Mouse (Mus musculus) gastrocnemius, postnatal 36 days (tissue): Measurements from ENCODE around the gene Tlx1. TPM values are rescaled to one million over a fixed set of nuclear protein-coding genes. Genes with fewer than 3 reads are reported as not detected.

Source experiments
- DNase-seq, 2 experiments: peaks; one replicate each; pipeline ENCODE4 v3.0.0; 2022
- intact Hi-C: fragments of 180-260 bp; cut with DNase I; formaldehyde crosslinking; loops from one replicate; pipeline ENCODE4 v1.15.1; 2025
- long read RNA-seq, 2 experiments: library from polyadenylated mRNA; stranded (forward); transcript quantifications; one replicate each; pipeline ENCODE4 v2.0.0; 2021
- total RNA-seq, 2 experiments: library from RNA; stranded (reverse); gene quantifications; 2 replicates each; pipeline ENCODE4 v1.2.3; 2021

Tlx1 gene
- not detected for total RNA-seq
- long read RNA-seq, experiment 1, result 0 reads
- long read RNA-seq, experiment 2, result 0 reads

DNA sequence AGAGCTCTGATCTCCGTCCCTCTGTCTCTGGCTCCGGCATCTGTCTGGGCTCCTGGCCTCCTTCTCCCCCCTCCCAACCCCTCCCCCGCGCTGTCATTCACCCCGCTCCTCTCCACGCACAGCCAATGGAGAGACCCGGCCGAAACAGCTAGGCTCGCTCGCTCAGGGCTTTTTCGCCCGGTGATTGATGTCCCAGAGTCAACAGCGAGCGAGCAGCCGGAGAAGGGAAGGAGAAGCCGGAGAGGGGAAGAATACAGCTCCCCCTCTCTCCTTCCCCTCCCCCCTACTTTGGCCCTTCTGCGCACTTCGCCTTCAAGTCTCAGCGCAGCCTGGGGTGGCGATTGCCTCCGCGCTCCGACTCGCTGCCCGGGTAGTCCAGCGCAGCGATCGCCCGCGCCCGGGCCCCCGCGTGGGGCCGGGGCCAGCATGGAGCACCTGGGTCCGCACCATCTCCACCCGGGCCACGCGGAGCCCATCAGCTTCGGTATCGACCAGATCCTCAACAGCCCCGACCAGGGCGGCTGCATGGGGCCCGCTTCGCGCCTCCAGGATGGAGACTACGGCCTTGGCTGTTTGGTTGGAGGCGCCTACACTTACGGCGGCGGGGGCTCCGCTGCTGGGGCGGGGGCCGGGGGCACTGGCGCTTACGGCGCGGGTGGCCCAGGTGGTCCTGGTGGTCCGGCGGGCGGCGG lies at the start of gene Tlx1:
Gene Tlx1, plus strand, starts transcription at position 191 of the 692 bp plus-strand sequence.
- intact Hi-C loops, result no loop called here
- DNase-seq, result no peak

GRCm38 (mm10) chr19:45105591-45105990 lies 44.9 kb upstream of the Tlx1 start:
- intact Hi-C loops, result no loop called here
- no peak for DNase-seq

DNA sequence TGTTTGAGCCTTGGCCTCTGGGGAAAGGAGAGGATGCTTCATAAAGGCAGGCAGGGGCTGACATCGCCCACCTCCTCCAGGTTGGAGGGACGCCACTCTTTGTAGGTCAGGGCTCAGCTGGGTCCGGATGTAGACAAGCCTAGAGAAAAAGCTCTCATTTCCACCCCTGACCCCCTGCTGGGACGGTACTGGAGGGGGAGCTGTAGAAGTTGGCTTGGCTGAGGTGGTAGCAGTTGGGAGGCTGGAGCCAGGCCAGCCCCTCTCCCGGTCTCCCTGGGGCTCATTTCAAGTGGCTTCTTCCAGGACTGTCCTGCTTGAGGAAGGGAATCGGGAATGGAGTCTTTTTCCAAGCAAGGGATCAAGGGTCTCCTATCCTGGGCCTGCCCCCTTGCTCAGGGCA lies 43.8 kb upstream of the Tlx1 start:
- no peak for DNase-seq
- intact Hi-C loops, result no loop called here

DNA sequence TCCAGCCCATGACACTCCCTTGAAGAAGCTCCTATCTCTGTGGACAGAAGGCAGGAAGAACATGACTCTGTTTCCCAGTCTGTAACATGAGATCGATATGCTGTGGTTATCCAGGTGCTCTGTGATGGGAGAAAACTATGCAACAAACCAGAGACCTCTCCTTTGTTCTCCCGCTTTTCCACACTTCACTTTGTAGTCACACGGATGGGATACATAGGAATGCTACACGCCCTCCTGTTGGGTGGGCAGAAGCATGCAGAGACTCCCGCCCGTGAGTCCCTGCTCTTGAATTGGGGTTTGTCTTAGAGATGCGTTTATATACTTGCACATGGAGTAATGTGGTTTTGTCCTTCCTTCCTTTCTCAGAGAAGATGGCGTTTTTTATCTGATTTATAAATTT lies 39.8 kb upstream of the Tlx1 start:
- DNase-seq, result no peak
- intact Hi-C loops, result no loop called here

DNA sequence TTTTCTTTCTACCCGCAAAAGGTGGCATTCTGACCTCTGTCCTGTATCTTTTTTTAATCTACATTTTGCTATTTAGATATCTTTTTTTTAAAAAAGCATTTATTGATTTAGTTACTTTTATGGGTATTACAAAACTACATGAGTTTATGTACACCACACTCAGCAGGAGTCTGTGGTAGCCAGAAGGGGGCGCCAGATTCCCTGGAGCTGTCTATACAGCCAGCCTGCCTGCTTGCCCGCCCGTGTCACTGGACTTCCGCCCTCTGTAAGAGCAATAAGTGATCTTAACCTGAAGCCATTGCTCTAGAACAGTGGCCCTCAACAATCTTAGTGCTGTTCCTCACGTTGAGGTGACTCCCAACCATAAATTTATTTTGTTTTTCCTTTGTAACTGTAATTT lies 38.0 kb upstream of the Tlx1 start:
- DNase-seq, result no peak
- intact Hi-C loops, result no loop called here

GRCm38 (mm10) chr19:45113791-45114460 lies 36.6 kb upstream of the Tlx1 start:
- no peak for DNase-seq
- intact Hi-C loops, result no loop called here

GRCm38 (mm10) chr19:45114772-45115171 lies 35.7 kb upstream of the Tlx1 start:
- no peak for DNase-seq
- intact Hi-C loops, result no loop called here

- intact Hi-C loops, result loop anchor here (2.0 kb wide), 1 partner anchor 44 kb away; no protein-coding TSS in a partner anchor
- no peak for DNase-seq
Measured at GRCm38 (mm10) chr19:45116798-45117197, 33.7 kb upstream of the Tlx1 start.

- no peak for DNase-seq
- intact Hi-C loops, result no loop called here
Measured at GRCm38 (mm10) chr19:45131966-45132628, 18.4 kb upstream of the Tlx1 start.

DNA sequence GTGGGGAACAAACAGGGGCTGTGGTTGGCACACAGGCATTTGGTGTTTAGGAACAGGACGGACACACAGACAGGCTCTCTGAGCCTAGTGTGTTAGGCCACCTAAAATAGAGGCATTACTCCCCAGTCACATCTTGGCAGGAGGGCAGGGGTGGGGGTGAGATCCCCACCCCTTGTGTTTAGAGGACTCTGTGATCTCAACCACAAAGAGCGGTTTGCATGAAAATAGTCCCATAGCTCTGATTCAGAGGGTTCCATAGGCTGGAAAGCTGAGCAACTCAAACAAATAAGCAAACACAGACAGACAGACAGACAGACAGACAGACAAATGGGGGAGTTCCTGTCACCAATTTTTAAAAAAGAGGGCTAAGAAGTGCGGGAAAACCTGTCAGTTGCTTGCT lies 7.9 kb upstream of the Tlx1 start:
- DNase-seq, result no peak
- intact Hi-C loops, result no loop called here

GRCm38 (mm10) chr19:45143214-45143895 lies 7.1 kb upstream of the Tlx1 start:
- intact Hi-C loops, result no loop called here

DNA sequence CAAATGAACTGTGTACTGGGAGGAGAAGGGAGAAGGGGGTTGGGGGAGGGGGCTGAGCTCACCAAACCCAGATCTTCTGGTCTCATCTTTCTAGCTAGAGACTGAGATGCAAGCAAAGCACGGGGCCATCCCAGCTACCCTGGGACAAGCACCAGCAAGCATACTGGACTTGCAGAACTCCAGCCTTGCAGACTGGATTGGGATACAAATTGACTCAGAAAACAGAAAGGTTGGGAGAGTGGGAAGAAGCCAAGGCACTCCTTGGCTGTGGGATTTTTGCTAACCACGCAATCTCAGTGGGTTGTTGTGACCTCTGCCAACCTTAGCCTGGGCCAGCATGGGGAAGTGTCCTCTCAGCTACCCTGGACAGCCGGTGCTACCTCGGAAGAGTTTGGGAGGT lies 3.4 kb upstream of the Tlx1 start:
- intact Hi-C loops, result no loop called here

More at GRCm38 (mm10) chr19:45143214-45143895, 7.1 kb upstream of the Tlx1 start:
- no peak for DNase-seq

GRCm38 (mm10) chr19:45151361-45152182 lies 1.1 kb downstream of the Tlx1 start:
- no peak for DNase-seq
- intact Hi-C loops, result no loop called here

More for the DNA sequence above, 3.4 kb upstream of the Tlx1 start:
- DNase-seq, result no peak

- intact Hi-C loops, result no loop called here
- no peak for DNase-seq
Measured at GRCm38 (mm10) chr19:45152183-45152650, 1.7 kb downstream of the Tlx1 start.

GRCm38 (mm10) chr19:45153311-45154058 lies 3.0 kb downstream of the Tlx1 start:
- intact Hi-C loops, result no loop called here

DNA sequence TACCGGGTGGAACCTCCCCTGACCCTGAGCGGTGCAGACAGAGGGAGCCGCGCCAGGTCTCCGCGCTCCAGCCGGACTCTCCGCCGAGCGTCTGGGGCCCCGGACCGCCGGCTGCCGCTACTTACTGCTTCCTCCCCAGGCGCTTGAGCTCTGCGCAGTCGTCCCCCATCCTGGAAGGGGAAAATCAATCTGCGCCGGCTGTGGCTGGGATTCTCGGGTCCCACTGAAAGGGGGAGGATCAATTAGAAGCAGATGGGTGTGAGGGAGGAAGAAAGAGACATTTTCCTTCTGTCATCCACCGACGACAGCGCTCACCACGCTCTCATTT lies 3.5 kb downstream of the Tlx1 start:
- intact Hi-C loops, result no loop called here
- DNase-seq, result no peak

More at GRCm38 (mm10) chr19:45153311-45154058, 3.0 kb downstream of the Tlx1 start:
- DNase-seq, result no peak

- DNase-seq, result no peak
- intact Hi-C loops, result no loop called here
Measured at GRCm38 (mm10) chr19:45154521-45154920, 4.0 kb downstream of the Tlx1 start.

DNA sequence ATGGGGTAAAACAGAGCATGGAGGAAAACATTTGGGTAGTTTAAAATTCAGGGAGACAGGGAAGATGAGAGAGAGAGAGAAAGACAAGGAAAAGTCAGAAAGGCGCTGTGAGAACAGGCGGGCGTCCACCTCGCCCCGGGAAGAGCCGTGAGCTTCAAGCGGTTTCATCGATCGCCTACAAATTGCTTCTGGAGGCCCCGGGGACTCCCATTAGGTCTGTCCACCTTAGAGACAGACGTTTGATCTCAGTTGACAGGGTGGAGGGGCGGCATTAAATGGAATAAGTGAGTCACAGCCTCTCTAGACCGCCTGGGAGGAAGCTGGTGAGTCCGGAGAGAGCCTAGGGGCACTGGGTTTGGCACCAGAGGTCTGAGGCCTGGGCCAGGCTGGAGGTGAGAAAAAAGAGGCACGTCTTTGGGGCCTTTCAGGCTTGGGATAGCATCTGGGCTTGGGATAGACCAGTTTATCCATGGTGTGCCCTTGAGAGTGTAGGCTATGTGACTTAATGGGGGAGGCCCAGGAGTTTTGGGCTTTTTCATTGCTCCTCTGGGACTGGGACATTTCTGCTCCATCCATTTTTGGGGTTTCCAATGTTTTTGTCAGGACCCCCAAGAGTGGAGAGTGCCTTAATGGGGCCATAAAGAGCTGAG lies 4.8 kb downstream of the Tlx1 start:
- no peak for DNase-seq
- intact Hi-C loops, result no loop called here

DNA sequence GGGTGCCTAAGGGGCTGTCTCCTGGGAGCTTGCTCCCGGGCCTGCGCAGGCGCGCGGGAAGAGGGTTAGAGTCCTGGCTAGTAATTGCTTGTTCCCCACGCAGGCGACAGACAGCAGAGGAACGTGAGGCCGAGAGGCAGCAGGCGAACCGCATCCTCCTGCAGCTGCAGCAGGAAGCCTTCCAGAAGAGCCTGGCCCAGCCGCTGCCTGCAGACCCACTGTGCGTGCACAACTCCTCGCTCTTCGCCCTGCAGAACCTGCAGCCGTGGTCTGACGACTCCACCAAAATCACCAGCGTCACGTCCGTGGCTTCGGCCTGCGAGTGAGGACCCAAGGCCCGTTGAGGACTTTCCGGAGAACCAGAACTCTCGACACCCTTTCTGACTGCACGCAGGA lies 5.3 kb downstream of the Tlx1 start:
- intact Hi-C loops, result no loop called here
- no peak for DNase-seq
